Mouse (Mus musculus) left cerebral cortex, postnatal 36 days (tissue): ENCODE data around the gene Tmco4. TPM values are rescaled to one million over a fixed set of nuclear protein-coding genes. Genes with fewer than 3 reads are reported as not detected.

Experiments
- total RNA-seq, 2 experiments: library from RNA; stranded (reverse); gene quantifications; 2 replicates each; pipeline ENCODE4 v1.2.3; 2021

The Tmco4 gene
- total RNA-seq, 2 experiments from 2014 or later = 2.6 to 2.7 TPM

Other genes with a start within 250 kb of the Tmco4 start
- under 1 TPM; 0.22 to 0.39 TPM for gene Pla2g2c, start 248.1 kb upstream of the Tmco4 start, total RNA-seq
- 1 to 10 TPM; 1.3 to 1.5 TPM for gene Ubxn10, start 235.7 kb upstream of the Tmco4 start, total RNA-seq
- gene Pla2g2f, start 215.3 kb upstream of the Tmco4 start, total RNA-seq = not detected
- gene Pla2g2d, start 197.2 kb upstream of the Tmco4 start, total RNA-seq = under 1 TPM; 0.52 to 0.68 TPM
- gene Pla2g5, start 109.4 kb upstream of the Tmco4 start, total RNA-seq = 1 to 10 TPM; 2.6 to 6.2 TPM
- gene Gm13030, start 98.9 kb upstream of the Tmco4 start, total RNA-seq = not detected
- gene Pla2g2e, start 94.9 kb upstream of the Tmco4 start, total RNA-seq = not detected
- 10 to 100 TPM; 18.1 to 18.3 TPM for gene Otud3, start 58.9 kb upstream of the Tmco4 start, total RNA-seq
- gene Rnf186, start 5.8 kb upstream of the Tmco4 start, total RNA-seq = not detected
- gene Htr6, start 102.7 kb downstream of the Tmco4 start, total RNA-seq = 1 to 10 TPM; 6.6 to 8.5 TPM
- gene Nbl1, start 120.1 kb downstream of the Tmco4 start, total RNA-seq = 10 to 100 TPM; 73.0 to 76.2 TPM
- 100 to 1,000 TPM; 196 to 197 TPM for gene Minos1, start 158.2 kb downstream of the Tmco4 start, total RNA-seq
- gene Capzb, start 220.0 kb downstream of the Tmco4 start, total RNA-seq = 100 to 1,000 TPM; 343 to 354 TPM